Mouse (Mus musculus) heart, embryonic 15.5 days (tissue): ENCODE data around the gene Hpdl. TPM values are rescaled to one million over a fixed set of nuclear protein-coding genes. Genes with fewer than 3 reads are reported as not detected.
A peak's percentile ranks its signal among the peaks of the same experiment; 100 is the strongest.

ENCODE experiments used
- ATAC-seq: fragments of 200-750 bp; cut with Nextera tagmentation; replicated peaks from 2 replicates; pipeline ENCODE4 v1.8.0; 2017; ENCODE audit warnings: low read depth, moderate TSS enrichment; ENCODE audit not compliant: insufficient number of reproducible peaks, insufficient read depth, low FRiP score
- H3K27ac ChIP-seq: fragments of 300-500 bp; sonication (generic); 2 replicates; pipeline ENCODE4 v1.5.1; 2015; ENCODE audit warnings: mild to moderate bottlenecking, inconsistent platforms
- H3K27me3 ChIP-seq: fragments of 300-500 bp; sonication (generic); 2 replicates; pipeline ENCODE4 v1.6.1; 2015; ENCODE audit warnings: inconsistent platforms
- H3K36me3 ChIP-seq: fragments of 300-500 bp; sonication (generic); 2 replicates; pipeline ENCODE4 v1.6.1; 2015; ENCODE audit warnings: mild to moderate bottlenecking, inconsistent platforms
- H3K4me1 ChIP-seq: fragments of 300-500 bp; sonication (generic); replicated peaks from 2 replicates; pipeline ENCODE4 v1.6.1; 2015; ENCODE audit warnings: inconsistent platforms
- H3K4me2 ChIP-seq: fragments of 300-500 bp; sonication (generic); 2 replicates; pipeline ENCODE4 v1.6.1; 2015; ENCODE audit warnings: inconsistent platforms, mild to moderate bottlenecking, moderate library complexity
- H3K4me3 ChIP-seq: fragments of 300-500 bp; sonication (generic); 2 replicates; pipeline ENCODE4 v1.5.1; 2015; ENCODE audit warnings: mild to moderate bottlenecking, inconsistent platforms
- H3K9ac ChIP-seq: fragments of 300-500 bp; sonication (generic); 2 replicates; pipeline ENCODE4 v1.6.1; 2015; ENCODE audit warnings: mild to moderate bottlenecking, inconsistent platforms
- H3K9me3 ChIP-seq: fragments of 300-500 bp; sonication (generic); replicated peaks from 2 replicates; pipeline ENCODE4 v1.6.1; 2016; ENCODE audit warnings: inconsistent platforms
- WGBS: fragments of 180-500 bp; shearing (Covaris S2); methylation state at CpG from one replicate; pipeline ENCODE4 v1.1.7; 2015; ENCODE audit warnings: mixed read lengths; 5-methylcytosine and 5-hydroxymethylcytosine counted together
- polyA plus RNA-seq: library from polyadenylated mRNA; unstranded; fragments of >200 nt; fragmentation: Nextera tagmentation; extraction: Ambion mirVana; gene quantifications from 2 replicates; pipeline ENCODE4 v1.2.1, GENCODE M21; 2015

Hpdl gene
- polyA plus RNA-seq, 1 experiment from 2014 or later, result 0.89 TPM

GRCm38 (mm10) chr4:116796442-116797110 lies 24.9 kb downstream of the Hpdl start:
- no peak overlapping the region for H3K4me3 ChIP-seq
- no peak overlapping the region for H3K9ac ChIP-seq
- peak; percentile 85 for ATAC-seq
- H3K4me2 ChIP-seq, result peak overlapping the region; percentile 29; the same call in 1 of the 2 replicates
- H3K4me1 ChIP-seq, result peaks cover 9% of the 10 kb centered on the region
- 39% methylated on average over 1 of the region's 1 CpGs for WGBS
- peak overlapping the region; percentile 84 for H3K27ac ChIP-seq
- no peaks in the 10 kb centered on the region for H3K9me3 ChIP-seq
- H3K27me3 ChIP-seq, result no peaks in the 10 kb centered on the region
- no peaks in the 10 kb centered on the region for H3K36me3 ChIP-seq

- Histone ChIP-seq H3K4me3 (no peak overlapping the region), H3K9ac (no peak overlapping the region), H3K27me3 (no peaks in the 10 kb centered on the region), H3K4me1 (peaks cover 9% of the 10 kb centered on the region), H3K9me3 (no peaks in the 10 kb centered on the region), H3K4me2 (no peak overlapping the region), H3K27ac (no peak overlapping the region), H3K36me3 (no peaks in the 10 kb centered on the region)
- 75% methylated on average over 2 of the region's 2 CpGs for WGBS
- ATAC-seq, result no peak
These were observed 27.2 kb downstream of the Hpdl start for GRCm38 (mm10) chr4:116794273-116794672.

- Histone ChIP-seq H3K27ac (no peak overlapping the region), H3K4me1 (peaks cover 9% of the 10 kb centered on the region), H3K36me3 (no peaks in the 10 kb centered on the region), H3K4me3 (no peak overlapping the region), H3K4me2 (no peak overlapping the region), H3K9me3 (no peaks in the 10 kb centered on the region), H3K27me3 (no peaks in the 10 kb centered on the region), H3K9ac (no peak overlapping the region)
- ATAC-seq, result no peak
- WGBS, result 89% methylated on average over 8 of the region's 8 CpGs
These were observed 29.1 kb downstream of the Hpdl start for GRCm38 (mm10) chr4:116792453-116792852.

- Histone ChIP-seq H3K36me3 (no peaks in the 10 kb centered on the region), H3K4me3 (no peak overlapping the region), H3K27ac (no peak overlapping the region), H3K27me3 (no peaks in the 10 kb centered on the region), H3K4me2 (no peak overlapping the region), H3K4me1 (no peaks in the 10 kb centered on the region), H3K9ac (no peak overlapping the region), H3K9me3 (no peaks in the 10 kb centered on the region)
- ATAC-seq, result no peak
- 10% methylated on average over 3 of the region's 3 CpGs for WGBS
These were observed 32.6 kb downstream of the Hpdl start for GRCm38 (mm10) chr4:116788956-116789355.

GRCm38 (mm10) chr4:116787985-116788760 lies 33.3 kb downstream of the Hpdl start:
- no peak overlapping the region for H3K27ac ChIP-seq

GRCm38 (mm10) chr4:116786587-116786986 lies 34.9 kb downstream of the Hpdl start:
- H3K4me3 ChIP-seq, result no peak overlapping the region
- H3K27me3 ChIP-seq, result no peaks in the 10 kb centered on the region
- 88% methylated on average over 1 of the region's 1 CpGs for WGBS
- no peak overlapping the region for H3K27ac ChIP-seq
- no peak overlapping the region for H3K4me2 ChIP-seq
- no peaks in the 10 kb centered on the region for H3K36me3 ChIP-seq
- no peaks in the 10 kb centered on the region for H3K4me1 ChIP-seq
- no peak overlapping the region for H3K9ac ChIP-seq
- H3K9me3 ChIP-seq, result no peaks in the 10 kb centered on the region
- no peak for ATAC-seq

More at GRCm38 (mm10) chr4:116787985-116788760, 33.3 kb downstream of the Hpdl start:
- Histone ChIP-seq H3K36me3 (no peaks in the 10 kb centered on the region), H3K4me2 (no peak overlapping the region), H3K9ac (no peak overlapping the region), H3K4me1 (no peaks in the 10 kb centered on the region), H3K4me3 (no peak overlapping the region), H3K9me3 (no peaks in the 10 kb centered on the region), H3K27me3 (no peaks in the 10 kb centered on the region)
- WGBS, result 38% methylated on average over 7 of the region's 7 CpGs
- ATAC-seq, result no peak

GRCm38 (mm10) chr4:116782171-116782570 lies 39.3 kb downstream of the Hpdl start:
- Histone ChIP-seq H3K9ac (no peak overlapping the region), H3K36me3 (no peaks in the 10 kb centered on the region), H3K27me3 (no peaks in the 10 kb centered on the region), H3K4me1 (no peaks in the 10 kb centered on the region), H3K27ac (no peak overlapping the region), H3K4me3 (no peak overlapping the region), H3K4me2 (no peak overlapping the region), H3K9me3 (no peaks in the 10 kb centered on the region)
- no peak for ATAC-seq
- WGBS, result 32% methylated on average over 8 of the region's 8 CpGs

GRCm38 (mm10) chr4:116781366-116781765 lies 40.1 kb downstream of the Hpdl start:
- WGBS, result 44% methylated on average over 2 of the region's 2 CpGs
- Histone ChIP-seq H3K9me3 (no peaks in the 10 kb centered on the region), H3K9ac (no peak overlapping the region)

GRCm38 (mm10) chr4:116780541-116780940 lies 41.0 kb downstream of the Hpdl start:
- Histone ChIP-seq H3K27ac (no peak overlapping the region), H3K9me3 (no peaks in the 10 kb centered on the region), H3K9ac (no peak overlapping the region), H3K4me3 (no peak overlapping the region), H3K27me3 (no peaks in the 10 kb centered on the region), H3K4me2 (no peak overlapping the region), H3K36me3 (no peaks in the 10 kb centered on the region), H3K4me1 (no peaks in the 10 kb centered on the region)
- 69% methylated on average over 2 of the region's 2 CpGs for WGBS
- ATAC-seq, result no peak

More at GRCm38 (mm10) chr4:116781366-116781765, 40.1 kb downstream of the Hpdl start:
- no peak for ATAC-seq
- no peak overlapping the region for H3K4me2 ChIP-seq
- no peaks in the 10 kb centered on the region for H3K36me3 ChIP-seq
- no peaks in the 10 kb centered on the region for H3K4me1 ChIP-seq
- no peak overlapping the region for H3K4me3 ChIP-seq
- no peaks in the 10 kb centered on the region for H3K27me3 ChIP-seq
- H3K27ac ChIP-seq, result no peak overlapping the region

GRCm38 (mm10) chr4:116777079-116777478 lies 44.4 kb downstream of the Hpdl start:
- ATAC-seq, result no peak
- Histone ChIP-seq H3K4me3 (no peak overlapping the region), H3K4me1 (no peaks in the 10 kb centered on the region), H3K27me3 (no peaks in the 10 kb centered on the region), H3K9ac (no peak overlapping the region), H3K9me3 (no peaks in the 10 kb centered on the region), H3K4me2 (no peak overlapping the region), H3K27ac (no peak overlapping the region), H3K36me3 (no peaks in the 10 kb centered on the region)
- 80% methylated on average over 3 of the region's 3 CpGs for WGBS

- Histone ChIP-seq H3K27ac (no peak overlapping the region), H3K4me3 (no peak overlapping the region), H3K9me3 (no peaks in the 10 kb centered on the region), H3K9ac (no peak overlapping the region), H3K27me3 (no peaks in the 10 kb centered on the region), H3K4me2 (no peak overlapping the region), H3K36me3 (no peaks in the 10 kb centered on the region), H3K4me1 (no peaks in the 10 kb centered on the region)
- WGBS, result 82% methylated on average over 5 of the region's 5 CpGs
- ATAC-seq, result no peak
These were observed 45.1 kb downstream of the Hpdl start for GRCm38 (mm10) chr4:116776391-116776790.
